Mouse (Mus musculus) E14TG2a.4 (cell line): ENCODE data around the gene Espn.

Source experiments
- CTCF ChIP-seq: conservative IDR thresholded peaks from 2 replicates; pipeline ENCODE4 v1.5.1; 2014; ENCODE audit warnings: low read length
- NANOG ChIP-seq: IDR thresholded peaks from 2 replicates; pipeline ENCODE4 v1.6.1; 2014; ENCODE audit warnings: borderline replicate concordance, low read length, mixed read lengths

DNA sequence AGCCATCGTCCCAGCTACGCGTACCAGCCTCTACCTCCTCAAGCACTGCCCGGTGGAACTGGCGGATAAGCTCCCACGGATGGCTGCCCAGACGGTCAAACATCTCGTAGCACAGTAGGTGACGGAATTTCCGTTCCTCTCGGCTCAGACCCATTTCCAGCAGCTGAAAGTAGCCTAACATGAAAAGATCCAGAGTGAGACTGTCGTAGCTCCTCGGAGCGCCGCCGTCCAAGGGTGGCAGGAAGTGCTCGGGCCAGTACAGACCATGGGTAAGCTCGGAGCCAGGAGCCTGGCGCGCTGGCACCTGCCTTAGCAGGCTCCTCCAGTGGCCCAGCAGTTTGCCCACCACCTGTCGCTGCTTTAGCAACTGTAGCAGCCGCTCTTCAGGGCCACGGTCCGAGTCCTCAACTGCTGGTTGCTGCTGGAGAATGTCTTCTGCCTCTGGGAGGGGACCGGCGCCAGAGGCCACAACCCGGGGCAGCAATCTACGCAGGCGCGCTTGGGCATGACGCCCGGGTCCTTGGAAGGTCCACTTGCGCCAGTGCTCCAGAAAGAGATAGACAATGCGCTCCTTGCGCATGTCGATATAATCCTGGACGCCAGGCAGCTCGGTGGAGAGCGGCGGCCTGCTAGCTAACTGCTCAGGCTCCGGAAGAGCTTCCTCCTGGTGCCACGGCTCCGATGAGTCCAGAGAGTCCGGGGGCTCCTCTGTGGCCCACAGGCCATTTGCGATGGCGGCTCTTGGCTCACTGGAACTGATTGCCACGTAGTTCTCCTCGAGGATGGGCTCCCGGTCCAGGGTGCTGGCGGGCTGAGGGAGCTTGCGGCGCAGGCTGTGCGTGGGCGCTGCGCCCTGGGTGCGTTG is 26.8 kb downstream of the Espn start:
- no peak for TF ChIP-seq CTCF
- no peak for TF ChIP-seq NANOG
